Mouse (Mus musculus): ENCODE results near the gene Ssmem1.
A peak's percentile ranks its signal among the peaks of the same experiment; 100 is the strongest.

Gene Ssmem1

DNA sequence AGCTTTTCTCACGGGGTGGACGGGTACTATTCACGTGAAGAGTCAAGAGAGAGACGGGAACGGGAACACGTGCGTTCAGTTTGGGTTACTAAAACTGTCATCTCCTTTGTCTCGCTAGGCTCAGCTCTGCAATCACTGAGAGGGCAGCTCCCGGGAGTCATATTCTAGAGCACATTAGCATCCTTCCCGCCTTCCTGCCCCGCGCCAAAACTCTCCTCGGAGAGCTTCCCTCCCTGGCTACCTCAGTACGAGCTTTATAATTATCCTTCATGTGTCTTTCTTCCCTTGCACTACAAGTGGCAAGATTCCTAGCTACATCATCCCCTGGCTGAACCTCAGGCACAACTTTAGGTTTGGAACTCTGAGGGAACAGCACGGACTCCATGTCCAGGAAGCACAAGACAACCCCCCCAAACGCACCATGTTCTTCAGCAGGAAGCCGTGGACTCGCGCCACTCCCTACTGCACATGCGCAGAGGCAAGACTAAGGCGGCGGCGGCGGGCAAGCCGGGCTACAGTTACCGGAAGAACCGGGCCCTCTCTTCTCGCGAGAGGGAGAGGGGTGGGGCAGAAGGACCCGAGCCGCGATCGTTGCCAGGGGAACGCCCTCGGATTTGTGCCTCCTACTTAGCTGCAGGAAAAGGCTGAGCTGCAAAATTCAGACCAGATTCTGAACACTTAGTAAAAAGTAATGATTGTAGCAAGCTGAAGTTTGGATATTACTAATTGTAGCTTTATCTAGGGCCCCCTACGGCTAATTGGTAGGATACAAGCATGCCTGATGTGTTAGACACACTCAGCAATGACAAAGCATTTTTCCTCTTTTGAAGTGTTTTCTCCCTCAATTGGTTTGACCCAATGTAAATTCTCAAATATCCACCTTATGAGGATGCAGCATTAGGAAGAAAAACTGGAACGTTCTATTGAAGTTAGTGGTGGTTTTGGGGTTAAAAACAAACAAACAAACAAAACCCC, at the start of gene Ssmem1, which contains the start of gene Tmem209:
Ssmem1 (plus strand) TSS at position 585 of the 975 bp plus-strand sequence.
Tmem209 (minus strand) TSS at position 519 of the 975 bp plus-strand sequence.
- peak; percentile 99 to 100 for DNase-seq (ENCODE audit: low spot score in 2 of 2)

DNA sequence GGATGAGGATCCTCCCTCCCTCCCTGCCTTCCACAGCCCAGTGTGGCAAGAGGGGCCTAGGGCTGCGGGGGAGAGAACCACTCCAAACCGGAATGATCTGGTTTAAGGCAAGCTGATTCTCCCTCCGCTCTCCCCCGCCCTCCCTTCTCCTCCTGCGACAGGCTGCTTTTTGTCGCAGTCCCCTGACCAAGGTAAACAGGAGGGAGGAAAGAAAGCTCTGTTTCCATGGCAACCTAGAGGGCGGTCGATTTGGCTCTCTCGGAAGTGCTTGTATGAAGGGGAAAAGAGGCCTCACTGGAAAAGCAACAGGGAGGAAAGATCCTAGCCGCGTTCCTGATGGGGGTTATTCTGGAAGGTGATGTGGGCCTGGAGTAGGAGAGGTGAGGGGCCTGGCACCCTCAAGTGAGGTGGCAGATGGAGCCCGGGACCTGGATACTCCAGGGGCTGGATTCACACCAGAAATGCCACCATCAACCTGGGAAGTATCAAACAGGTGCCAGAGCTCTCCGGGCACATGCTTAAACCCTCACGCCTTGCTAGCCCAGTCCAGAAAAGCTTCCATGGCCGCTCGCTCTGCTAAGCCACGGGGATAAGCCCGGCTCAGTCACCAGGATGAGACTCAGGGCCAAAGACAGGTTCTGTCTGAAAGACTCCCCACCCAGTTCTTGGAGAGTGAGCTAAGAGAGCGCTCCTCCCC, 48.8 kb upstream of the Ssmem1 start:
- peak in 1 of 2 experiments; percentile 60 for DNase-seq (ENCODE audit: low spot score in 2 of 2)

GRCm38 (mm10) chr6:30461755-30462344, 47.8 kb upstream of the Ssmem1 start:
- no peak for DNase-seq (ENCODE audit: low spot score in 2 of 2)

DNA sequence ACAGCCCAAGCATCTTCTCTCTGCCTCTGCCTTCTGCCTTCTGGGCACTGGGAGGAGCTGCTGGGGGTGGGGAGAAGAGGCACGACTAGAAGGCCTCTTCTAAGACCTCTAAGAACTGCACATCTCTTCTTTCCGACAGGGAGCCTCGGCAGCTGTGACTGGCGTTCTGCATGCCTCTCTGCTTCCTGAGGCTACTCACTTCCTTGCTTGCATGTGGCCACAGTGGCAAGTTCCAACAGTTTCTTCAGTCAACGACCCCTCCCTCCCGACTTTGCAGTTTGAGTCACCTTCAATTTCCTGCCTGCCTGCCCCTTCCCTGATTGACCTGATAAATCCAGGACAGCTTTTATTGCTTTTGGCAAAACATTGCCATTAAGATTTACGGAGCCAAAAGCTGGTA, 46.8 kb upstream of the Ssmem1 start:
- DNase-seq (ENCODE audit: low spot score in 2 of 2), result no peak

DNA sequence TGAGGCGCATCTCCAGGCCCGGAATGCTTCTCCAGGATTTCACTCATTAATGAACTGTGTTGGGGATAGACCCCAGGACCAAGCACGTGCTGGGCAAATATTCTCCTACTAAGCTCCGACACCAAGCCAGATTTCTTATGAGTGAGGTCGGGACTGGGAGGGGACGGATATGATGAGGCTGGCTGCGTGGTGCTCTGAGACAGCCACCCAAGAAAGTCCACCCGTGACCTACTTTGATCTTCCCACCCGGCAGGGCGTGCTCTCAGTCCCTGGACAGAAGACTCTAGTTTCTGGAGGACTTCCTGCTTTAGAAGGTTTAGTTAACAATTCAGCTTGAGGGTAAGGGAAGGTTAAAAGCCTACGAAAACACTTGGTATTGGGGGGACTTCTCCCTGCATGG, 44.1 kb upstream of the Ssmem1 start:
- no peak for DNase-seq (ENCODE audit: low spot score in 2 of 2)

GRCm38 (mm10) chr6:30468058-30468457, 41.6 kb upstream of the Ssmem1 start:
- DNase-seq (ENCODE audit: low spot score in 2 of 2), result no peak

GRCm38 (mm10) chr6:30468684-30469083, 41.0 kb upstream of the Ssmem1 start:
- DNase-seq (ENCODE audit: low spot score in 2 of 2), result no peak

DNA sequence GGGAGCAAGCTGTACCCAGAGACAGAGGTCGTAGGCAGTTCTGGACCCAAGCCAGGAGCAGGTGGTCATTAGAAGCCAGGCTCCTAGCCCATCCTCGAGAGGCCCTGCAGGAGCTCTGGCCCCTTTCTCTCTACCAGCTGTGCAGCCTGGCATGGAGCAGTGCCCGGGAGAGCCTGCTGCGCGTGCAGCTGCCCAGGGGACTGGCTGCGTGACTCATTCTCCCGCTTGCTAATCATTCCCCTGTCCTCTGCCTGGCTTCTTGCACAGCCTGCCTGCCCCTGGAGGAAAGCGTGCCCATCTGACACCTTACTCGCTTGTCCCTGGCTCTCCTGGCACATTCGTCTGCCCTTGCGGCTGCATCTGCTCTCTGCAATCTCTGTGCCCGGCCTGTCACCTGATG, 40.3 kb upstream of the Ssmem1 start:
- DNase-seq (ENCODE audit: low spot score in 2 of 2), result no peak

DNA sequence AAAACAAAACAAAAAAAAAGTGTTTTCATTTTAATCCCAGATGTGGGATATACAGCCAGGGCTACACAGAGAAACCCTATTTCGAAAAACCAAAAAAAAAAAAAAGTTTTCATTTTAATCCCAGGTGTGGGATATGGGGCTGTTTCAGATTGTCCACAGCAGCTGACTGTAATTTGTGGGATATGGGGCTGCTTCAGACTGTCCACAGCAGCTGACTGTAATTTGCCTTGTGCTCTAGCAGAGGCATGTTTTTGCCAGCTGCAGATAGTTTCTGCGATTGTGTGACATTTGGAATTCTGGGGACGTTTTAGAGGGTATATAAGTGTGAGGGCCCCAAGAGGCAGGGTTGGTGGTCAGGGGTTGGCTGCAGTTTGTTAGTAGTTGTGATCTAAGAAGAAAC, 37.9 kb upstream of the Ssmem1 start:
- no peak for DNase-seq (ENCODE audit: low spot score in 2 of 2)

- DNase-seq (ENCODE audit: low spot score in 2 of 2), result no peak
Measured at GRCm38 (mm10) chr6:30476025-30476765, 33.5 kb upstream of the Ssmem1 start.

- DNase-seq (ENCODE audit: low spot score in 2 of 2), result no peak
Measured at GRCm38 (mm10) chr6:30477210-30477714, 32.4 kb upstream of the Ssmem1 start.

DNA sequence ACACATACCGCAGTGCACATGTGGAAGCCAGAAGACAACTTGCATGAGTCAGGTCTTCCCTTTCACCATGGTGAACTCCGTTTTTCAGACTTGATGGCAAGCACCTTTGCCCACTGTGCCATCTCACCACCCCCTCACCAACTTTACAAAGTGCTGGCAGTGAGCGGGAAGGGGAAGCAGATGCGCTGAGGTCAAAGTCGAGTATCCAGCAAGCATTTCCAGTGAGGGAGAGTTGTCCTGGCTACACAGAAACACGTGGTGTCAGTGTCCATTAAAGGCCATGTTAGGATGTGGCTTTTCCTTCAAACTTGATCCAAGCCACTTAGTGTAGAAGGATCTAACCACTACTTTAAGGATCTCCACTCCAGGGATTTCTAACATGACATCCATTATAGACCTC, 31.9 kb upstream of the Ssmem1 start:
- no peak for DNase-seq (ENCODE audit: low spot score in 2 of 2)

DNA sequence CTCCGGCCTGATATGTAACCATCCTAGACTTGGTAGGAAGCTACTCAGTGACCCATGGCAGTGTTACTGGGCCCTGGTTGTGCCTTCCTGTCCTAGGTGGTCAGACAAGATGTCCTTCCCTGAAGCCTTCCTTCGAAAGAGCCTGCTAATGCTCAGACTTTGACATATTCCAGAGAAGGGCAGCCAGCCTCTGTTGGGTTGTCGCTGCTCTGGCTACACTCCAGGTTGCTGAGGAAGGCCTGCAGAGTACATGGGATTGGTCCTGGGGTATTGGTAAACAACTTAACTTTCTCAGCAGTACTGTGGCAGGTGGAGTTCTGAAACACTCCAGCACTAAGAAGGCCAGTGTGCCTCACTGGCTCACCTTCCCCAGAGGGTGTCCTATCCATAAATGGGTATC, 30.2 kb upstream of the Ssmem1 start:
- DNase-seq (ENCODE audit: low spot score in 2 of 2), result no peak

GRCm38 (mm10) chr6:30482908-30483307, 26.7 kb upstream of the Ssmem1 start:
- no peak for DNase-seq (ENCODE audit: low spot score in 2 of 2)

- DNase-seq (ENCODE audit: low spot score in 2 of 2), result no peak
Measured at GRCm38 (mm10) chr6:30486504-30486903, 23.1 kb upstream of the Ssmem1 start.

DNA sequence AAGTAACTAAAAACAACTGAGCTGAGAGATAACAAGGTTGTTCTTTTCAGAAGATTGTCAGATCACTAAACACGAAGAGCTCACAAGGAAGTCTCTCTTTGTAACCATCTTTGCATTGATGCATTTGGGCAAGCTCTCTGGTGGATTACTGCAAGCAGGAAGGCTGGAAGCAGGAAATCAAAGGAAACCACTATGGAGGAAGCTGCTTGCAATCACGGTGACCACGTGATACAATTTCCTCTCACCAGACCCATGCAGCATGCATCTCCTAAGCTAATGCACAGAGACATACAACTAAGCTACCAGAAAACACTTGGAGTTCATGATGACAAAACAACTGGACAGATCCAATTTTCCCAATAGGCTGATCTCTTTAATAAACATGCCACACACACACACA, 10.6 kb upstream of the Ssmem1 start:
- DNase-seq (ENCODE audit: low spot score in 2 of 2), result no peak

DNA sequence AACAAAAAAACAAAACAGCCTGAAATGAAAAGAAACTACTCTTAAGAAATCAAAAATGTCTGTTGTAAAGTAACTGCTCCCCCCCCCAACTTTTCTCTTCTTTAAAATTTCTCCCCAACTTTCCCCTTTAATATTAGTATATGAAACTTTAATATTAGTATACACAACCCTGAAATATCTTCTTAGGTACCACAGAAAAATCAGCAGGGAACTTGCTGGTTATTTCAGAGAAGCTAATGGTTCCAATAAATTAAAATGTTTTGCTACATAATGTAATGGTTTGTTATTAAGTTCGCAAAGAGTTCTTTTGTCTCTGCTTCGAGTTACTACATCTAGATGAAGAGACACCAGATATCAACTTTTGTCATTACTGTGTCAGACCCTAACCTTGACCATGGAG, 825 bp upstream of the Ssmem1 start:
- DNase-seq (ENCODE audit: low spot score in 2 of 2), result no peak

DNA sequence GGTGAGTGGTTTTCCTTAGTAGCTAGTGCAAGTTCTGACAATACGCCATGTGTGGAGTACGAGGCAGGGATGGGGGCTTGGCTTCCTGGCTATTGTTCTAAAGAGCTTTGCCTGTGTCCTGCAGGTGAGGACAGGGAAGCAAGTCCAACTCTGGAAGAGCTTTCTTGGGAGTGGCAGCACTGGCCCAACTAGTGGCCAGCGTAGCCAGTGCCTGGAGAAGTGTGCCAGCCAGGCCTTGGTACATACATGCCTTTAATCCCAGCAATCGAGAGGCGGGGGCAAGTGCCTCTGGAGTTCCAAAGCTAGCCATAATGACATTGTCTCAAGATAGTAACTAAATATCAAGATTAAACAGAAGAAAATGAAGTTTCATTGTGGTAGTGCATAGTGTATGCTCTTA, 642 bp downstream of the Ssmem1 start:
- no peak for DNase-seq (ENCODE audit: low spot score in 2 of 2)

- no peak for DNase-seq (ENCODE audit: low spot score in 2 of 2)
Measured at GRCm38 (mm10) chr6:30514242-30514641, 4.6 kb downstream of the Ssmem1 start.

DNA sequence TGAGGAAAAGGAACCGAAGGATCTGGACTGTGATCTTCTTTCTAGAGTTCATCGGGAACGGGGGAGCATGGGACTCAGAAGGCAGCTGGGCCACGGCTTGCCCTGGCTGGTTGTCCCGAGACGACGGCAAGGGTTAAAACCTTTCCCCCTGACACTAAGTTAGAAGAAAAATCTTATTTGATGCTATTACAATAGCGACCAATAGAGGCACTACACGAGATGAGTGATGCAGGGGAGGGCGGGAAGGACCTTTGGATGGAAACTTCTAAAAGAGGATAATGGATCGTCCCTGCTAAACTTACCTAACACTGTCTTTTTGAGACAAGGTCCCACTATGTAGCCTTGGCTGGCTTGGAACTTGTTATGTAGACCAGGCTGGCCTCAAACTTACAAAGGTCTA, 10.8 kb downstream of the Ssmem1 start:
- no peak for DNase-seq (ENCODE audit: low spot score in 2 of 2)
